Mouse (Mus musculus) forebrain, embryonic 14.5 days (tissue): ENCODE results near the gene Rrm1. TPM values are rescaled to one million over a fixed set of nuclear protein-coding genes. Genes with fewer than 3 reads are reported as not detected.

Experiments
- polyA plus RNA-seq: library from polyadenylated mRNA; unstranded; fragments of >200 nt; fragmentation: Nextera tagmentation; extraction: Ambion mirVana; gene quantifications from 2 replicates; pipeline ENCODE4 v1.2.1, GENCODE M21; 2014

The Rrm1 gene
- polyA plus RNA-seq, 1 experiment from 2014 or later, result 98.6 TPM

Other genes starting within 250 kb of the Rrm1 start
- gene Nup98, start 231.5 kb upstream of the Rrm1 start, polyA plus RNA-seq, result 21.6 and 26.2 TPM in 2 replicates
- gene Pgap2, start 231.5 kb upstream of the Rrm1 start, polyA plus RNA-seq, result 53.3 and 54.1 TPM in 2 replicates
- gene Rhog, start 185.6 kb upstream of the Rrm1 start, polyA plus RNA-seq, result 22.0 and 24.8 TPM in 2 replicates
- 6.5 and 8.8 TPM in 2 replicates for gene Stim1, start 173.9 kb upstream of the Rrm1 start, polyA plus RNA-seq
- gene Olfr543, start 40.0 kb downstream of the Rrm1 start, polyA plus RNA-seq, result 0.46 TPM in 1 of 2 replicates, not detected in the other
- 0.09 TPM in 1 of 2 replicates, not detected in the other for gene Olfr544, start 46.6 kb downstream of the Rrm1 start, polyA plus RNA-seq
- gene Olfr545, start 57.9 kb downstream of the Rrm1 start, polyA plus RNA-seq, result 0.23 TPM in 1 of 2 replicates, not detected in the other
- gene Olfr547, start 93.1 kb downstream of the Rrm1 start, polyA plus RNA-seq, result not detected in 2 replicates
- gene Olfr548-ps1, start 99.2 kb downstream of the Rrm1 start, polyA plus RNA-seq, result not detected in 2 replicates
- gene Olfr549, start 108.2 kb downstream of the Rrm1 start, polyA plus RNA-seq, result not detected in 2 replicates
- not detected in 2 replicates for gene Trim21, start 123.8 kb downstream of the Rrm1 start, polyA plus RNA-seq
- not detected in 2 replicates for gene Olfr550, start 129.7 kb downstream of the Rrm1 start, polyA plus RNA-seq
- gene Olfr551, start 150.2 kb downstream of the Rrm1 start, polyA plus RNA-seq, result not detected in 2 replicates
- gene Olfr552, start 156.1 kb downstream of the Rrm1 start, polyA plus RNA-seq, result not detected in 2 replicates
- gene Olfr553, start 176.5 kb downstream of the Rrm1 start, polyA plus RNA-seq, result not detected in 2 replicates
- not detected in 2 replicates for gene Olfr554, start 196.7 kb downstream of the Rrm1 start, polyA plus RNA-seq
- gene Olfr555, start 217.1 kb downstream of the Rrm1 start, polyA plus RNA-seq, result not detected in 2 replicates
- gene Olfr556, start 223.2 kb downstream of the Rrm1 start, polyA plus RNA-seq, result not detected in 2 replicates
- 4.4 and 5.8 TPM in 2 replicates for gene Trim68, start 245.6 kb downstream of the Rrm1 start, polyA plus RNA-seq